Mouse (Mus musculus) C2C12 (cell line): ENCODE results near the gene Copg2.

Experiments
- CEBPB ChIP-seq: IDR thresholded peaks from one replicate; pipeline ENCODE4 v1.6.1; 2011; ENCODE audit warnings: low read depth, mild to moderate bottlenecking, control low read depth, moderate library complexity
- CTCF ChIP-seq: IDR thresholded peaks from one replicate; pipeline ENCODE4 v1.5.1; 2011; ENCODE audit not compliant: control insufficient read depth, insufficient read depth, insufficient read length
- MAX ChIP-seq: IDR thresholded peaks from one replicate; pipeline ENCODE4 v1.6.1; 2011; ENCODE audit warnings: mild to moderate bottlenecking, control low read depth
- MYOD1 ChIP-seq: IDR thresholded peaks from one replicate; pipeline ENCODE4 v1.6.1; 2011; ENCODE audit warnings: low read depth; ENCODE audit not compliant: control insufficient read depth, insufficient read length
- USF1 ChIP-seq: IDR thresholded peaks from one replicate; pipeline ENCODE4 v1.6.1; 2011; ENCODE audit warnings: low read depth, mild to moderate bottlenecking, control low read depth, moderate library complexity

- TF ChIP-seq CTCF = no peak
- no peak for TF ChIP-seq USF1
- TF ChIP-seq CEBPB = no peak
- no peak for TF ChIP-seq MAX
- no peak for TF ChIP-seq MYOD1
Measured at GRCm38 (mm10) chr6:30855956-30856355, 40.6 kb downstream of the Copg2 start.
